Mouse (Mus musculus) forebrain, embryonic 11.5 days (tissue): ENCODE results near the gene Gm20388. TPM values are rescaled to one million over a fixed set of nuclear protein-coding genes. Genes with fewer than 3 reads are reported as not detected.

Source experiments
- ATAC-seq: fragments of 200-750 bp; cut with Nextera tagmentation; replicated peaks from 2 replicates; pipeline ENCODE4 v1.8.0; 2017; ENCODE audit warnings: moderate TSS enrichment; ENCODE audit not compliant: low FRiP score
- DNase-seq: peaks from one replicate; pipeline ENCODE4 v3.0.0-alpha.2; 2017; ENCODE audit warnings: low spot score
- H3K27ac ChIP-seq: fragments of 300-500 bp; sonication (generic); 2 replicates; pipeline ENCODE4 v1.5.1; 2014; ENCODE audit warnings: low read depth, low read length
- H3K27me3 ChIP-seq: fragments of 300-500 bp; sonication (generic); 2 replicates; pipeline ENCODE4 v1.6.1; 2014; ENCODE audit warnings: mild to moderate bottlenecking, low read length, mixed read lengths; ENCODE audit not compliant: control insufficient read depth, insufficient read depth
- H3K36me3 ChIP-seq: fragments of 300-500 bp; sonication (generic); 2 replicates; pipeline ENCODE4 v1.6.1; 2014; ENCODE audit warnings: mild to moderate bottlenecking, low read length, moderate library complexity, mixed read lengths; ENCODE audit not compliant: control insufficient read depth, insufficient read depth
- H3K4me1 ChIP-seq: fragments of 300-500 bp; sonication (generic); replicated peaks from 2 replicates; pipeline ENCODE4 v1.6.1; 2014; ENCODE audit warnings: low read length, mixed read lengths; ENCODE audit not compliant: control insufficient read depth, insufficient read depth
- H3K4me2 ChIP-seq: fragments of 300-500 bp; sonication (generic); 2 replicates; pipeline ENCODE4 v1.6.1; 2014; ENCODE audit warnings: low read depth, mild to moderate bottlenecking, low read length, moderate library complexity, mixed read lengths; ENCODE audit not compliant: severe bottlenecking
- H3K4me3 ChIP-seq: fragments of 300-500 bp; sonication (generic); 2 replicates; pipeline ENCODE4 v1.5.1; 2014; ENCODE audit warnings: low read depth, low read length
- H3K9ac ChIP-seq: fragments of 300-500 bp; sonication (generic); 2 replicates; pipeline ENCODE4 v1.6.1; 2014; ENCODE audit warnings: low read length
- H3K9me3 ChIP-seq: fragments of 300-500 bp; sonication (generic); 2 replicates; pipeline ENCODE4 v1.6.1; 2016; ENCODE audit warnings: low read length, mixed read lengths; ENCODE audit not compliant: control insufficient read depth
- WGBS: fragments of 180-500 bp; shearing (Covaris S2); extraction: QIAGEN DNeasy Blood & Tissue Kit; methylation state at CpG from one replicate; pipeline ENCODE4 v1.1.7; 2014; 5-methylcytosine and 5-hydroxymethylcytosine counted together
- polyA plus RNA-seq: library from polyadenylated mRNA; unstranded; fragments of >200 nt; fragmentation: Nextera tagmentation; extraction: Ambion mirVana; gene quantifications from 2 replicates; pipeline ENCODE4 v1.2.1, GENCODE M21; 2014

Gm20388 gene
- polyA plus RNA-seq, 1 experiment from 2014 or later, result not detected

- H3K36me3 ChIP-seq, result peaks cover 3% of the 10 kb centered on the region; the same call in 1 of the 2 replicates
- DNase-seq (no peak), ATAC-seq (no peak)
- no peak overlapping the region for H3K4me2 ChIP-seq
- H3K27ac ChIP-seq, result no peak overlapping the region
- H3K27me3 ChIP-seq, result no peaks in the 10 kb centered on the region
- H3K9ac ChIP-seq, result no peak overlapping the region
- 95% methylated on average over 13 of the region's 13 CpGs for WGBS
- H3K4me1 ChIP-seq, result no peaks in the 10 kb centered on the region
- H3K4me3 ChIP-seq, result no peak overlapping the region
- H3K9me3 ChIP-seq, result no peaks in the 10 kb centered on the region
Observed at GRCm38 (mm10) chr8:121978670-121979069, 2068.0 kb downstream of the Gm20388 start.

GRCm38 (mm10) chr8:121980792-121981519, 2070.3 kb downstream of the Gm20388 start:
- H3K27me3 ChIP-seq, result no peaks in the 10 kb centered on the region
- no peak overlapping the region for H3K4me2 ChIP-seq
- no peaks in the 10 kb centered on the region for H3K4me1 ChIP-seq
- ATAC-seq, result no peak
- 90% methylated on average over 11 of the region's 11 CpGs for WGBS
- DNase-seq, result no peak
- H3K27ac ChIP-seq, result no peak overlapping the region
- H3K4me3 ChIP-seq, result no peak overlapping the region
- H3K9ac ChIP-seq, result no peak overlapping the region
- H3K36me3 ChIP-seq, result peaks cover 2% of the 10 kb centered on the region; the same call in 1 of the 2 replicates
- H3K9me3 ChIP-seq, result no peaks in the 10 kb centered on the region

DNA sequence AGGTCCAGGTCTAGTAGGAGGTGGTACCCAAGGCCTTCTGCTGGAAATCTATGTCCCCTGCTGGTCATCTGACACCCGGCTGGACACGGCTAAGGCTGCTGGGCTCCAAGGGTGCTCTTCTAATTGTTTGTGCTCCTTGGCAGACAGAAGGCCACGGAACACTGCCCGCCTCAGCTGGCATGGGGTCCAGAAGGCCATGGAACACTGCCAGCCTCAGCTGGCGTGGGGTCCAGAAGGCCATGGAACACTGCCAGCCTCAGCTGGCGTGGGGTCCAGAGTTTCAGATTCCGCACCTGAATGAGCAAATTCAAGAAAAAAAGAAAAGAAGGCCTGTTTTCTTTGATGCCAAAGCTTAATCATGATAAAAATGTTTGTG, 2070.9 kb downstream of the Gm20388 start:
- 95% methylated on average over 7 of the region's 7 CpGs for WGBS
- Histone ChIP-seq H3K4me2 (no peak overlapping the region), H3K36me3 (no peaks in the 10 kb centered on the region; the same call in 1 of the 2 replicates)

GRCm38 (mm10) chr8:121985673-121986072, 2075.0 kb downstream of the Gm20388 start:
- Histone ChIP-seq H3K9ac (no peak overlapping the region), H3K36me3 (no peaks in the 10 kb centered on the region; the same call in 1 of the 2 replicates), H3K4me2 (no peak overlapping the region), H3K4me3 (no peak overlapping the region), H3K27me3 (no peaks in the 10 kb centered on the region), H3K4me1 (no peaks in the 10 kb centered on the region), H3K9me3 (no peaks in the 10 kb centered on the region), H3K27ac (no peak overlapping the region)
- ATAC-seq, result no peak
- WGBS, result 98% methylated on average over 3 of the region's 3 CpGs
- DNase-seq, result no peak

More for the DNA sequence above, 2070.9 kb downstream of the Gm20388 start:
- Histone ChIP-seq H3K27me3 (no peaks in the 10 kb centered on the region), H3K9ac (no peak overlapping the region), H3K9me3 (no peaks in the 10 kb centered on the region), H3K27ac (no peak overlapping the region), H3K4me1 (no peaks in the 10 kb centered on the region), H3K4me3 (no peak overlapping the region)
- ATAC-seq (no peak), DNase-seq (no peak)

DNA sequence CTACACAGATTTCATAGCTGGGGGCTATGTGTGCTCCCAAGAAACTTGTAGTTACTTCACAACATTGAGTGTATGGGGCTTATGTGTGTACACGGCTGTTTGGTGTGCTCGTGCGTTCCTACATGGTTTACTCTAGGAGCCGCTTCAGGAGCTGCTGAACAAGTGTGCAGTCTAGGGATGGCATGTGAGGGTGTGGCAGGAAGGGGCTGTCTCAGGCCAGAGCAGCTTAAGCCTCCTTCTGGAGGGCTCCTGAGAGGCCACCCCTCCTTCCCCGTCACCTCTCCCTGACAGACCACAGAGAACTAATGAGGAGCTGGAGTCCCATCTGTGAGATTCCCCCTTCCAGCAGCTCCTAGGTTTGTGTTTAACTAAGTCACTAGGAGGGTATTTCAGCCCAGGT, 2077.3 kb downstream of the Gm20388 start:
- Histone ChIP-seq H3K36me3 (no peaks in the 10 kb centered on the region; the same call in 1 of the 2 replicates), H3K4me3 (no peak overlapping the region), H3K4me1 (no peaks in the 10 kb centered on the region), H3K9ac (no peak overlapping the region), H3K27ac (no peak overlapping the region), H3K27me3 (no peaks in the 10 kb centered on the region), H3K4me2 (no peak overlapping the region), H3K9me3 (no peaks in the 10 kb centered on the region)
- ATAC-seq (no peak), DNase-seq (no peak)
- 92% methylated on average over 5 of the region's 5 CpGs for WGBS

- H3K27me3 ChIP-seq, result no peaks in the 10 kb centered on the region
- no peak overlapping the region for H3K27ac ChIP-seq
- 91% methylated on average over 9 of the region's 9 CpGs for WGBS
- H3K4me2 ChIP-seq, result no peak overlapping the region
- ATAC-seq (no peak), DNase-seq (no peak)
- no peaks in the 10 kb centered on the region for H3K9me3 ChIP-seq
- H3K36me3 ChIP-seq, result no peaks in the 10 kb centered on the region; the same call in 1 of the 2 replicates
- H3K4me3 ChIP-seq, result no peak overlapping the region
- no peak overlapping the region for H3K9ac ChIP-seq
- H3K4me1 ChIP-seq, result no peaks in the 10 kb centered on the region
Observed at GRCm38 (mm10) chr8:121990506-121991255, 2080.0 kb downstream of the Gm20388 start.

- no peaks in the 10 kb centered on the region; the same call in 1 of the 2 replicates for H3K36me3 ChIP-seq
- DNase-seq (no peak), ATAC-seq (no peak)
- no peak overlapping the region for H3K9ac ChIP-seq
- no peak overlapping the region for H3K4me3 ChIP-seq
- 93% methylated on average over 7 of the region's 7 CpGs for WGBS
- no peak overlapping the region for H3K4me2 ChIP-seq
- no peaks in the 10 kb centered on the region for H3K4me1 ChIP-seq
- H3K27me3 ChIP-seq, result no peaks in the 10 kb centered on the region
- no peak overlapping the region for H3K27ac ChIP-seq
- no peaks in the 10 kb centered on the region for H3K9me3 ChIP-seq
Observed at GRCm38 (mm10) chr8:121991611-121992010, 2081.0 kb downstream of the Gm20388 start.

DNA sequence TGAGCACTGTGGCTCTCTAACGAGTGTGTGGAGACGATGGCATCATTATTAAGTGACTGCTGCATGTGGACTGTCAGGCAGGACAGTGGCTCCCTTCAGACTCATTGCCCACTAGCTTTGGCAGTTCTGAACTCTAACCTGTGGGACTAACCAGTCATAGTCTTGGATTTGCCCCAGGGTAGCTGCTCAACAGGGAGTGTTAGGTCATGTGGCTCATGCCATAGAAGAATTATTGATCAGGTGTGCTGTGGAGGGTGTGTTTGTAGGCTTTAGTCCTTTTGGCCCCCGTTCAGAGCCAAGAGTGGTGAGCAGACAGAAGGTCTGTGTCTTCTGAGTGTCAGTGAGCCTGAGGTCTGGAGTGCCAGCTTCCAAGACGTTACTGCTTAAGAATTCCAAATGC, 2082.3 kb downstream of the Gm20388 start:
- WGBS, result 90% methylated on average over 4 of the region's 4 CpGs
- no peaks in the 10 kb centered on the region for H3K9me3 ChIP-seq
- DNase-seq, result no peak
- H3K4me3 ChIP-seq, result no peak overlapping the region
- no peaks in the 10 kb centered on the region; the same call in 1 of the 2 replicates for H3K36me3 ChIP-seq
- no peak for ATAC-seq
- H3K9ac ChIP-seq, result no peak overlapping the region
- H3K27ac ChIP-seq, result no peak overlapping the region
- no peak overlapping the region for H3K4me2 ChIP-seq
- H3K4me1 ChIP-seq, result no peaks in the 10 kb centered on the region
- no peaks in the 10 kb centered on the region for H3K27me3 ChIP-seq
